Comparison of ENCODE assay signal across 28 mouse cellular contexts in the genomic region with DNA sequence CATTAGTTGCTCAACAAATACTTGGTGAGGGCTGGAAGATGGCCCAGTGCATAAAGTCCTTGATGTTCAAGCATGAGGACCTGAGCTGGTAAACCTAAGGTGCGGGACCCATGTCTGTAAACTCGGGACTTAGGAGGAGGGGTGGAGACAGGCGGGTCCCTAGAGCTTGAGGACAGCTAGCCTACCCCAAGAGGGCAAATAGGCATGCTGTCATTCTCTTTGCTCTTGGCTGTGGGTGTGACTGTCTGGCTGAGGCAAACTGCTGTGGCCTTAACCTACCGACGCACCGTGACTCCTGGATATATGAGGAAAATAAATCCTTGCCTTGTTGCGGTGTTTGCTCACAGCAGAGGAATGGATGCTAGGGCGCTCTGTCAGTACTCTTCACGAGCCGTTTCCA. TPM values are rescaled to one million over a fixed set of nuclear protein-coding genes. Genes with fewer than 3 reads are reported as not detected.
DNase-seq lines count a peak whose midpoint lies in the region; ATAC-seq lines count a peak whose summit lies in the region.
"Had no signal": no experiment of that assay in that cellular context is flagged by ENCODE, and none has a peak within 500 bp of the region (broad histone marks: within the 10 kb centered on the region; RNA-seq: fewer than 3 reads in every experiment).

No protein-coding gene starts in this region.

- no peak for DNase-seq in intestine, embryonic 14.5 days (ENCODE audit: low spot score)
- DNase-seq in adrenal gland, adult 18-20 months (ENCODE audit: low spot score in 2 of 2) = peak; percentile 18 to 25
- DNase-seq in adrenal gland, postnatal 14 days = peak; percentile 55
- DNase-seq in limb, embryonic 10.5 days (ENCODE audit: low spot score) = no peak
- no peak for DNase-seq in ovary, adult 18-20 months (ENCODE audit: low spot score)
- no peak for DNase-seq in cerebellum, postnatal 14 days
- DNase-seq: B cell, adult 2 months; cerebellum, adult 8-10 months; heart, postnatal 14 days; kidney, adult 18-20 months; left cerebral cortex, postnatal 4 days; liver, embryonic 13.5 days; lung, adult 2 months; lung, postnatal 14 days; right cerebral cortex, postnatal 25 days; spleen, adult 18-20 months; thymus, postnatal 36 days had no signal

- 0 out of 2 replicates have a peak overlapping the region, but pooled peaks have one; percentile 58 for H3K4me2 ChIP-seq in intestine, embryonic 14.5 days (ENCODE audit: low read length)
- H3K4me2 ChIP-seq in intestine, embryonic 16.5 days (ENCODE audit: low read depth, low read length) = no peak overlapping the region

- ATAC-seq in intestine, embryonic 14.5 days (replicated peaks; ENCODE audit: low FRiP score, low TSS enrichment, low read depth) = no peak
- ATAC-seq in intestine, embryonic 16.5 days = no peak
- ATAC-seq: activated CD4-positive, CD25-positive, alpha-beta regulatory T cell, adult 4 months; forebrain, embryonic 13.5 days had no signal

- H3K4me3 ChIP-seq in intestine, embryonic 14.5 days (ENCODE audit: low read depth, low read length) = no peak overlapping the region
- no peak overlapping the region for H3K4me3 ChIP-seq in intestine, embryonic 16.5 days (ENCODE audit: low read length)
- no peak overlapping the region for H3K4me3 ChIP-seq in limb, embryonic 10.5 days
- H3K4me3 ChIP-seq: liver, embryonic 13.5 days had no signal

- peaks cover 11% of the 10 kb centered on the region for H3K36me3 ChIP-seq in intestine, embryonic 14.5 days (ENCODE audit: control insufficient read depth, insufficient read depth, low read length)
- H3K36me3 ChIP-seq in intestine, embryonic 16.5 days (ENCODE audit: control insufficient read depth, insufficient read depth, low read length) = no peaks in the 10 kb centered on the region
- peaks cover 10% of the 10 kb centered on the region; the same call in 1 of the 2 replicates for H3K36me3 ChIP-seq in limb, embryonic 10.5 days
- H3K36me3 ChIP-seq: heart, embryonic 13.5 days; liver, embryonic 13.5 days; midbrain, embryonic 12.5 days had no signal

- no peak overlapping the region for H3K9ac ChIP-seq in intestine, embryonic 14.5 days (ENCODE audit: low read length)
- no peak overlapping the region for H3K9ac ChIP-seq in intestine, embryonic 16.5 days (ENCODE audit: low read depth, low read length)
- H3K9ac ChIP-seq: heart, embryonic 13.5 days; liver, embryonic 13.5 days had no signal

- H3K9me3 ChIP-seq in intestine, embryonic 14.5 days (ENCODE audit: control insufficient read depth, low read length) = 0 out of 2 replicates have a peak, but pooled peaks cover 2% of the 10 kb centered on the region
- H3K9me3 ChIP-seq in intestine, embryonic 16.5 days (ENCODE audit: control insufficient read depth, low read length) = no peaks in the 10 kb centered on the region
- H3K9me3 ChIP-seq in limb, embryonic 10.5 days (replicated peaks) = peaks cover 9% of the 10 kb centered on the region; the same call in 1 of the 2 replicates
- H3K9me3 ChIP-seq: forebrain, embryonic 13.5 days; heart, embryonic 13.5 days; liver, embryonic 13.5 days; midbrain, embryonic 12.5 days had no signal

- H3K27ac ChIP-seq in intestine, embryonic 14.5 days (ENCODE audit: low read depth) = no peak overlapping the region
- no peak overlapping the region for H3K27ac ChIP-seq in intestine, embryonic 16.5 days (ENCODE audit: low read length)
- peak overlapping the region; percentile 88; the same call in 1 of the 2 replicates for H3K27ac ChIP-seq in limb, embryonic 10.5 days
- H3K27ac ChIP-seq: forebrain, embryonic 13.5 days; heart, embryonic 13.5 days; liver, embryonic 13.5 days; midbrain, embryonic 12.5 days had no signal

- 86% methylated on average over 10 of the region's 10 CpGs for WGBS in intestine, embryonic 14.5 days
- WGBS in intestine, embryonic 16.5 days = 83% methylated on average over 10 of the region's 10 CpGs
- 87% methylated on average over 10 of the region's 10 CpGs for WGBS in limb, embryonic 10.5 days

- peaks cover 6% of the 10 kb centered on the region; the same call in 1 of the 2 replicates for H3K4me1 ChIP-seq in intestine, embryonic 14.5 days (replicated peaks; ENCODE audit: control insufficient read depth, insufficient read depth, low read length)
- peaks cover 6% of the 10 kb centered on the region; the same call in 1 of the 2 replicates for H3K4me1 ChIP-seq in intestine, embryonic 16.5 days (ENCODE audit: control insufficient read depth, insufficient read depth, low read length)
- H3K4me1 ChIP-seq in limb, embryonic 10.5 days = peaks cover 18% of the 10 kb centered on the region

- no peaks in the 10 kb centered on the region for H3K27me3 ChIP-seq in intestine, embryonic 14.5 days (replicated peaks; ENCODE audit: control insufficient read depth, insufficient read depth, low read length)
- H3K27me3 ChIP-seq in intestine, embryonic 16.5 days (replicated peaks; ENCODE audit: control insufficient read depth, insufficient read depth, low read length) = no peaks in the 10 kb centered on the region
- H3K27me3 ChIP-seq in limb, embryonic 10.5 days (ENCODE audit: low read depth, poor library complexity, severe bottlenecking) = no peaks in the 10 kb centered on the region
- H3K27me3 ChIP-seq: forebrain, embryonic 13.5 days; heart, embryonic 13.5 days; liver, embryonic 13.5 days; midbrain, embryonic 12.5 days had no signal

RNA-seq across cellular contexts. Expression of a gene that starts 1.4 kb away (rescaled TPM):
- 29.6 and 31.1 TPM in 2 replicates for polyA plus RNA-seq in intestine, embryonic 14.5 days (2014; fragmentation: Nextera tagmentation; extraction: Ambion mirVana)
- polyA plus RNA-seq in intestine, embryonic 16.5 days (2015; fragmentation: Nextera tagmentation; extraction: Ambion mirVana) = 18.1 and 20.1 TPM in 2 replicates
- 10 to 100 TPM; 22.5 to 28.0 TPM for total RNA-seq in adrenal gland, adult 18-20 months (2021)
- total RNA-seq in adrenal gland, postnatal 14 days (2021) = 21.7 and 21.9 TPM in 2 replicates
- polyA plus RNA-seq in limb, embryonic 10.5 days (2016; fragmentation: Nextera tagmentation; extraction: Ambion mirVana) = 25.5 and 33.4 TPM in 2 replicates
- total RNA-seq: MEL had no signal

RNA-seq across cellular contexts. Expression of a gene that starts 48.4 kb away (rescaled TPM):
- polyA plus RNA-seq in intestine, embryonic 14.5 days (2014; fragmentation: Nextera tagmentation; extraction: Ambion mirVana) = 0.09 TPM in 1 of 2 replicates, not detected in the other
- 1.2 and 2.1 TPM in 2 replicates for polyA plus RNA-seq in intestine, embryonic 16.5 days (2015; fragmentation: Nextera tagmentation; extraction: Ambion mirVana)
- total RNA-seq in adrenal gland, adult 18-20 months (2021) = not detected
- 0.49 and 17.1 TPM in 2 replicates for total RNA-seq in adrenal gland, postnatal 14 days (2021)
- polyA plus RNA-seq in limb, embryonic 10.5 days (2016; fragmentation: Nextera tagmentation; extraction: Ambion mirVana) = 0.10 and 0.11 TPM in 2 replicates
- total RNA-seq: gastrocnemius, adult 18-20 months; heart, postnatal 14 days; hindbrain, postnatal 0 days; layer of hippocampus, adult 18-20 months; layer of hippocampus, postnatal 14 days; left cerebral cortex, postnatal 4 days; megakaryocyte, adult 5-6 weeks; MEL had no signal
- polyA plus RNA-seq: activated CD4-positive, CD25-positive, alpha-beta regulatory T cell, adult 4 months; heart, embryonic 13.5 days; hindbrain, postnatal 0 days had no signal

RNA-seq across cellular contexts. Expression of a gene that starts 55.1 kb away (rescaled TPM):
- 1.1 and 2.3 TPM in 2 replicates for polyA plus RNA-seq in intestine, embryonic 14.5 days (2014; fragmentation: Nextera tagmentation; extraction: Ambion mirVana)
- 3.7 and 6.5 TPM in 2 replicates for polyA plus RNA-seq in intestine, embryonic 16.5 days (2015; fragmentation: Nextera tagmentation; extraction: Ambion mirVana)
- not detected for total RNA-seq in adrenal gland, adult 18-20 months (2021)
- 1.3 and 22.2 TPM in 2 replicates for total RNA-seq in adrenal gland, postnatal 14 days (2021)
- polyA plus RNA-seq in limb, embryonic 10.5 days (2016; fragmentation: Nextera tagmentation; extraction: Ambion mirVana) = 0.97 and 1.1 TPM in 2 replicates
- total RNA-seq: gastrocnemius, adult 18-20 months; heart, postnatal 14 days; layer of hippocampus, adult 18-20 months; layer of hippocampus, postnatal 14 days; megakaryocyte, adult 5-6 weeks; MEL had no signal
- polyA plus RNA-seq: activated CD4-positive, CD25-positive, alpha-beta regulatory T cell, adult 4 months had no signal

Comparison
In these comparisons a context has a peak if more than half of its experiments do, and no peak if none do; other contexts are left out.
1. DNase-seq: peak in adrenal gland, adult 18-20 months (2 of 2) and adrenal gland, postnatal 14 days (single experiment); none in intestine, embryonic 14.5 days (single experiment), limb, embryonic 10.5 days (single experiment), ovary, adult 18-20 months (single experiment) and cerebellum, postnatal 14 days (0 of 2).